Mouse (Mus musculus) spleen, adult 2 months (tissue): ENCODE measurements around the gene Fam160b1. TPM values are rescaled to one million over a fixed set of nuclear protein-coding genes. Genes with fewer than 3 reads are reported as not detected.

ENCODE experiments used
- DNase-seq, 2 experiments: peaks; one replicate each; pipeline versions ENCODE4 v3.0.0 to v3.0.0-alpha.2; 2012 to 2021; ENCODE audit warnings: low spot score in 2 of 2, low read depth in 1 of 2
- H3K27ac ChIP-seq: fragments of 200-500 bp; 2 replicates; pipeline ENCODE4 v1.5.1; 2012; ENCODE audit warnings: low read length, inconsistent platforms; ENCODE audit not compliant: insufficient read depth
- H3K27me3 ChIP-seq: fragments of 200-500 bp; 2 replicates; pipeline ENCODE4 v1.6.1; 2012; ENCODE audit warnings: mild to moderate bottlenecking, moderate library complexity, low read length, inconsistent platforms; ENCODE audit not compliant: control insufficient read depth, insufficient read depth
- H3K36me3 ChIP-seq: fragments of 200-500 bp; 2 replicates; pipeline ENCODE4 v1.6.1; 2012; ENCODE audit warnings: mild to moderate bottlenecking, low read length, inconsistent platforms; ENCODE audit not compliant: control insufficient read depth, insufficient read depth
- H3K4me1 ChIP-seq: fragments of 200-500 bp; 2 replicates; pipeline ENCODE4 v1.6.1; 2011; ENCODE audit warnings: inconsistent platforms; ENCODE audit not compliant: control insufficient read depth, insufficient read depth, insufficient read length
- H3K4me3 ChIP-seq: fragments of 200-500 bp; 2 replicates; pipeline ENCODE4 v1.5.1; 2011; ENCODE audit warnings: mild to moderate bottlenecking, inconsistent platforms; ENCODE audit not compliant: insufficient read depth, insufficient read length; ENCODE audit errors: extremely low read depth
- CTCF ChIP-seq: fragments of 200-500 bp; IDR thresholded peaks from 2 replicates; pipeline ENCODE4 v1.5.1; 2011; ENCODE audit warnings: mild to moderate bottlenecking, inconsistent platforms; ENCODE audit not compliant: insufficient read depth, insufficient read length, insufficient replicate concordance; ENCODE audit errors: extremely low read depth
- POLR2A ChIP-seq: fragments of 200-500 bp; IDR thresholded peaks from 2 replicates; pipeline ENCODE4 v1.6.1; 2011; ENCODE audit warnings: low read depth, low read length, inconsistent platforms
- WGBS: fragments of 180-500 bp; shearing (Covaris S2); methylation state at CpG from one replicate; pipeline ENCODE4 v1.1.7; 2018; 5-methylcytosine and 5-hydroxymethylcytosine counted together
- polyA plus RNA-seq: library from polyadenylated mRNA; depleted of rRNA; stranded (reverse); fragments of >200 nt; gene quantifications from 2 replicates; pipeline ENCODE4 v1.2.3, GENCODE M21; 2012

Gene Fam160b1
- polyA plus RNA-seq, 1 experiment = 7.9 TPM

- no peak for DNase-seq
- Histone ChIP-seq H3K4me3 (no peak overlapping the region), H3K36me3 (no peaks in the 10 kb centered on the region), H3K27me3 (no peaks in the 10 kb centered on the region), H3K27ac (no peak overlapping the region), H3K4me1 (no peaks in the 10 kb centered on the region)
- WGBS = 81% methylated on average over 9 of the region's 9 CpGs
- TF ChIP-seq POLR2A = no peak
- no peak for TF ChIP-seq CTCF
These were observed 39.7 kb upstream of the Fam160b1 start for GRCm38 (mm10) chr19:57320656-57321382.

- Histone ChIP-seq H3K4me3 (no peak overlapping the region), H3K27ac (no peak overlapping the region), H3K4me1 (no peaks in the 10 kb centered on the region), H3K36me3 (no peaks in the 10 kb centered on the region), H3K27me3 (no peaks in the 10 kb centered on the region)
- DNase-seq = no peak
- 55% methylated on average over 3 of the region's 3 CpGs for WGBS
- TF ChIP-seq CTCF (no peak), POLR2A (no peak)
These were observed 38.6 kb upstream of the Fam160b1 start for GRCm38 (mm10) chr19:57321839-57322238.

GRCm38 (mm10) chr19:57322491-57322890, 38.0 kb upstream of the Fam160b1 start:
- Histone ChIP-seq H3K4me1 (no peaks in the 10 kb centered on the region), H3K27me3 (no peaks in the 10 kb centered on the region), H3K4me3 (no peak overlapping the region), H3K36me3 (no peaks in the 10 kb centered on the region), H3K27ac (no peak overlapping the region)
- no peak for TF ChIP-seq POLR2A
- no peak for TF ChIP-seq CTCF
- no peak for DNase-seq
- 83% methylated on average over 4 of the region's 4 CpGs for WGBS

GRCm38 (mm10) chr19:57323087-57323486, 37.4 kb upstream of the Fam160b1 start:
- Histone ChIP-seq H3K4me1 (no peaks in the 10 kb centered on the region), H3K36me3 (no peaks in the 10 kb centered on the region), H3K27me3 (no peaks in the 10 kb centered on the region), H3K4me3 (no peak overlapping the region), H3K27ac (no peak overlapping the region)
- no peak for TF ChIP-seq CTCF
- TF ChIP-seq POLR2A = no peak
- DNase-seq = no peak
- 70% methylated on average over 8 of the region's 8 CpGs for WGBS

GRCm38 (mm10) chr19:57325748-57326300, 34.7 kb upstream of the Fam160b1 start:
- no peaks in the 10 kb centered on the region for H3K4me1 ChIP-seq
- H3K36me3 ChIP-seq = no peaks in the 10 kb centered on the region
- DNase-seq = peak in 1 of 2 experiments; percentile 54
- H3K4me3 ChIP-seq = no peak overlapping the region
- 29% methylated on average over 7 of the region's 7 CpGs for WGBS
- TF ChIP-seq POLR2A (no peak), CTCF (no peak)
- H3K27me3 ChIP-seq = no peaks in the 10 kb centered on the region
- no peak overlapping the region for H3K27ac ChIP-seq

- H3K4me1 ChIP-seq = no peaks in the 10 kb centered on the region
- H3K27me3 ChIP-seq = no peaks in the 10 kb centered on the region
- TF ChIP-seq CTCF (no peak), POLR2A (no peak)
- no peak overlapping the region for H3K27ac ChIP-seq
- no peaks in the 10 kb centered on the region for H3K36me3 ChIP-seq
- no peak for DNase-seq
- H3K4me3 ChIP-seq = no peak overlapping the region
These were observed 32.8 kb upstream of the Fam160b1 start for GRCm38 (mm10) chr19:57327679-57328078.

GRCm38 (mm10) chr19:57328269-57328668, 32.2 kb upstream of the Fam160b1 start:
- TF ChIP-seq POLR2A (no peak), CTCF (no peak)
- H3K4me3 ChIP-seq = no peak overlapping the region
- no peaks in the 10 kb centered on the region for H3K27me3 ChIP-seq
- 92% methylated on average over 7 of the region's 7 CpGs for WGBS
- no peak for DNase-seq
- H3K27ac ChIP-seq = no peak overlapping the region
- no peaks in the 10 kb centered on the region for H3K36me3 ChIP-seq
- no peaks in the 10 kb centered on the region for H3K4me1 ChIP-seq
